Mouse (Mus musculus): ENCODE data around the gene Abcd2.

Gene Abcd2

DNA sequence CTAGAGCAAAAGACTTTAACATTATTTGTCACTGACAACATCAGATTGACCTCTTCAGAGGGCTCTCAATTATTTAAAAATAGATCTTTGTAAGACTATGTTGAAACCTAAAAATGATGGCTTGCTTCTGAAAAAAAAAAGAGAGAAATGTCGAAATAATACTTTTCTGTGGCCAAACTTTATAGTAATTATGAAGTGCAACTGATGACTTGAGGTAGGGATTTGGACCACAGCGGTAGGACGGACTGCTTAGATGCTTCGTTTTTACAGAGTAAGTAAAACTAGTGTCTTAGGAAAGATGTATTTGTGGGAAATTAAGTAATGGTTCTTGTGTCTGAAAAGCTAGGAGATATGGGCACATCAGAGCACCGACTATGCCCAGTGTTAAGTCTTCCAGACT, 30.4 kb downstream of the Abcd2 start:
- no peak for DNase-seq (ENCODE audit: low spot score)

DNA sequence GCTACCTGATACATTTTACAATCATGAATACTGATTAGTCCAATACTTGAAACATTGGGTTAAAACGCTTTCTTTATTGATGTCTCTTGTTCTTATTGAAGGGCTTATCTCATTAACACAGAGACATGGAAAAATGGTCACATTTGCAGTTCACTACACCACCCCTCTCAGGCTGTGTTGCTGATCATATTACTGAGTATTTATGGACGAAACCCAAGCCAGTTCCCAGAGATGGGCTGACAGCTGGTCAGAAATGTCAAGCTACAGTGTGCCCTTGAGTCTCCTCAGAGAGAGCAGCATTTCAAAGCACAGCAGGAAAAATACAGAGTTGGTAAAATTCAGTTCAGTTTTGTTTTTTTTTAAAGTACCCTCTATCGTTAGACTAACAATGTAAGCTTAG, 38.3 kb downstream of the Abcd2 start:
- no peak for DNase-seq (ENCODE audit: low spot score)

DNA sequence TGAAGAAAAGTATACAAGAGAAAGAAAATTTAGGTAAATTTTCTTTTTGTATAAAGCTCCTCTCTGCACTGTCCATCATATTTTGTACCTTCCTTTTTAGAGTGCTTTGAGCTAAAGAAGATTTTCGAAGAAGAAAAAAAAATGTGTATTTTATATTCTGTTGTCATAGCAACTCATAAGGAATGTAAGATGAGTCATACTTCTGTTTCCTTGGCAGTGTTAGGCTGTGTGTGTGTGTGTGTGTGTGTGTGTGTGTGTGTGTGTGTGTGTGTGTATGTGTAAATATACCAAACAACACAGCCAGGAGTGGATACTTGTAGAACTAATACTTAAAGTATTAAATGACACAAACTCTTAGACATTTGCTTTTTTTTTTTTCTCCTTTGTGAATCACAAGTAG, 39.0 kb downstream of the Abcd2 start:
- no peak for DNase-seq (ENCODE audit: low spot score)

DNA sequence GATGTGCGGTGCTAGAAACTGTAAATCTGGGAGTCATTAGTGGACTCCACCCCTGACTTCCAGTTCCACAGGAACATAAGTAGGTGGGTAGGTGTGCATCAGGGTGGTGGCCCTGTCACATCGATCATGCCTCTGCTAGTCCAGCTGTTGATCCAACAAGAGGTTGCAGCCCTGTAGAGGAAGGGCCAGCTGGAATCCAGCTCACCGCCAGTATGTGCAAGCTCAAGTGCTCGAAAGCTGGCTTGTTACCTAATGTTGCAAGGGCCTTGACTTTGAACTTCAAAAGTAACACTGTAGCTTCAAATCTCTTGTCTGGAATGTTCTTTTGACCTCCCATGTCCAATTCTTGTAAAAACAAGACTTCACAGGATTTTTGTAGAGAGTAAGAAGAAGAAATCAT, 67.0 kb downstream of the Abcd2 start:
- DNase-seq (ENCODE audit: low spot score) = no peak

DNA sequence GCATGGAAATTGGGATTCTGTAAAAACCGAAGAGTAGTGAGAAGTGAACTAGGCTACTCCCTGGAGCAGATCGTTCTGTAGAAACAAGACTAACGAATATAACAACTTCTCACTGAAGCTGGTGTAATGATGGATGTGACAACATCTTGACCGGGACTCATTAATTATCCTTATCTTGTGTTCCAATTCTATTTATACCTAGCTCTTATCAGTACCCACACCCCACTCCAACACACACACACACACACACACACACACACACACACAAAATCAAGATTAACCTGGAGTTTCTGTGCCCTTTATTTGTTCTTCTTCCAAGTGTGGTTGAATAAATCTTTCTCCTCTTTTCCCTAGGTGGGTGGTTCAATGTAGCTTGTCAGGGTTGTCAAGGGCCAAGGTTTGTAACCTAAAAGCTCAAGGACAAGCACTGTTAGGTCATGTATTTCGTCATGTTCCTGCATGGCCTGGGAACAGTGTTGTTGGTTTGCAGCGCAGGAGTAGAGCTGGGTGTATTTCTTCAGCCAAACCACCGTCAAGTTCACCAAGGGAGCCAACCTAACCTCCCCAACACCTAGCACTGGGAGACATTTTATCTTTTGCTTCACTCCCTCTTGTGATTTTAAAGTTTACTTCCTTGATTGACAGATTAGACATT, 78.9 kb downstream of the Abcd2 start:
- DNase-seq (ENCODE audit: low spot score) = no peak

DNA sequence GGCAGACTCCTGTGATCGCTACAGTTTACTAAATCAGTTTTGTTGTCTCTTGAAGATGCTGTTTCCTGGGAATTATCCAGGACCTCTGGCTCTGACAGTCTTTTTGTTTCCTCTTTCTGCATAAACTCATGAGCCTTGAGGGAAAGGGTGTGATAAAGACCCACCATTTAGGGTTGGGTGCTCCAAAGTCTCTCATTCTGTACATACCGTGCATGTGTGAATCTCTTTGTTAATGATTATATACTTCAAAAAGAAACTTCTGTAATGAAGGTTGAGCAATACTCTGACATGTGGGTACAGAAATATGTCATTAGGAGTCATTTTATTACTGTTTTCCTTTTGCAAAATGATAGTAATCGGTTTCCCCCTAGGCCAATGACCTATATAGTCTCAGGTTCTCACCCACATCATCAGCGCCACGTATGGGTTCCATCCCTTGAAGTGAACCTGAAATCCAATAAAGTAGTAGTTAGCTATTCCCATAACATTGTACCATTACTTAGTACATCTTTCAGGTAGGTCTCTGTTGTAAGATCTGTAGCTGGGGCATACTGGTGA, 83.4 kb downstream of the Abcd2 start:
- no peak for DNase-seq (ENCODE audit: low spot score)

DNA sequence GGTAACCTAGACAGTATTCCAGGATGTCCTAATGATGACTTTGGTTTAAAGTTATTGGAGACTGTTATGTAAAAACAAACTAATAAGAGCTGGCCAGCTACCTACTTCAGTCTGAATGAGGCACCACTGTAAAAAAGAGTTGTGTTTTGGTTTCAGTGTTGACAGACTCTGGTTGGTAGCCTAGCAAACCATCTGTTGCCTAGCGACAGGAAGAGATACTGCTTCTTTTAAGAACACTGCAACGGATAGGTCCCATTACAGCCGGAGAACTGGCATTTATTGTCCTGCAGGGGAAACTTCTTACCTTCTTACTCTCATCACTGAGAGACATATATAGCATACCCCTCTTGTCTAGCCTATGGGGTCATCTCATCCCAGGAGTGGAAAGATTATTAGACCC, 86.7 kb downstream of the Abcd2 start:
- no peak for DNase-seq (ENCODE audit: low spot score)

DNA sequence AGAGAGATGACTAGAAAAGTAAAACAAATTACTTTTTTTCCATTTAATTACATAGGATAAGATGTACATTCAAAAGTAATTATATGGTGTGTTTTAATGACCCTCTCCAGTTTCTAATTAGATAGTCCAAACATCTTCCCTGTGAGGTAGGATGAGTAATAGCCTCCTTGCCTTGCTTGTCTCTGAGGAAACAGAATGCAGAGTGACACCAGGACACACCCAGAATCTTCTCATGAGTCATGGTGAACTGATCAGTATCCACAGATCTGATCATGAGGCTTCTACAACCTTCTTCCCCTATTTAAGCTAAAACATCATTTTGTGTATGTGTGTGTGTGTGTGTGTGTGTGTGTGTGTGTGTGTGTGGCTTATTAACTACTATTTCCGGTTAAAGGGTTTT, 87.3 kb downstream of the Abcd2 start:
- DNase-seq (ENCODE audit: low spot score) = no peak

DNA sequence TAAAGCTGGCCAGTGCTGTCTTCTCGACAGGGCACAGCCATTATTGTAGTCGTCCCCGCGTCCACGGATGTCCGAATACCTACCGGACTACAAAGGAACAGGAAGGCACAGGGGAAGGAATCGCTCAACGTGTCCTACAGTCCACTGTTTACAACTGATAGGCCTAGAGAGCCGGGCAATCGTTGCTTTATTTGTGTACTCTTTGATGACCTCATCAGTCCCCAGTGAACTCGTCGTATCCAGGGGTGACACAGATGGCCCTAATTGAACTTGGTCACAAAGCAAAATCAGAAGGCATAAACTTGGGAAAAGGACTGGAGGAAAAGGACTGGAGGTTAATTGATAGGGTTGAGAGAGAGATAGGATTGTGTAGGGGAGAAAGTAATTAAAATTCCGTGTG, 87.8 kb downstream of the Abcd2 start:
- DNase-seq (ENCODE audit: low spot score) = no peak

DNA sequence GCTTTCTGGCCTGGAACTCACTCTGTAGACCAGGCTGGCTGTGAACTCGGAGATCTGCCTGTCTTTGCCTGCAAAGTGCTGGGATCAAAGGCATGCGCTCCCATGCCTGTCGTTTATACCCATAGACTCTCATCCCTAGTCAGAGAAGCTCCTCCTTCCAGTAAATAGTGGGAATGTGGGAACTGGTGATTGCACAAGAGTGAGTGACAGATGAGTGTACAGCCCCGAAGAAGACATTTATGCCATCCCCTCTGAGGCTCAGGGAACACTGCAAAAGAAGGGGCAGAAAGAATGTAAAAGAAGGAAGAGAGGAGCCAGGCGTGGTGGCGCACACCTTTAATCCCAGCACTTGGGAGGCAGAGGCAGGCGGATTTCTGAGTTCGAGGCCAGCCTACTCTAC, 88.3 kb downstream of the Abcd2 start:
- DNase-seq (ENCODE audit: low spot score) = no peak

DNA sequence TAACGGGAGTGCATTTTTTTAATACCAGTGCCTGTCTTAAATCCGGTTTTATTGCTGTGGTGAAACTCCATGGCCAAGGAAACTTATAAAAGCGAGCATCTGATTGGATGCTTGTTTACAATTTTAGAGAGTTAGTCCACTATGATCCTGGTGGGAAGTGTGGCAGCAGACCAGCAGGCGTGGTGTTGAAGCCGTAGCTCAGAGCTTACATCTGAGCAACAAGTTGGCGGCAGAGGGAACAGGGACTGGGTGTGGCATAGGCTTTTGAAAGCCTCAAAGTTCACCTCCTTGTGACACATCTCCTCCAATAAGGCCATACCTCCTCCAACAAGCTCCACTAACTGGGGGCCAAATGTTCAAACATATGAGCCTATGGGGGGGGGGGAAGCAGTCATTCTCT, 95.0 kb downstream of the Abcd2 start:
- no peak for DNase-seq (ENCODE audit: low spot score)

Data from testis, postnatal 10 days (tissue).